Mouse (Mus musculus) retina, postnatal 1 day (tissue): ENCODE measurements around the gene Rcor2.

Experiments
- DNase-seq: peaks from one replicate; pipeline ENCODE4 v3.0.0-alpha.2; 2012

Gene Rcor2

GRCm38 (mm10) chr19:7265478-7266191 lies 1.5 kb upstream of the Rcor2 start:
- DNase-seq = peak; percentile 94

- no peak for DNase-seq
These were observed 699 bp upstream of the Rcor2 start for GRCm38 (mm10) chr19:7266421-7266831.

- DNase-seq = peak; percentile 94
These were observed 926 bp downstream of the Rcor2 start for GRCm38 (mm10) chr19:7267781-7268721.

- DNase-seq = peak; percentile 89
These were observed 1.6 kb downstream of the Rcor2 start for GRCm38 (mm10) chr19:7268722-7269090.

- peak; percentile 49 for DNase-seq
These were observed 2.3 kb downstream of the Rcor2 start for GRCm38 (mm10) chr19:7269290-7270044.

- DNase-seq = peak; percentile 44
These were observed 6.4 kb downstream of the Rcor2 start for GRCm38 (mm10) chr19:7273486-7273885.

- no peak for DNase-seq
These were observed 7.3 kb downstream of the Rcor2 start for GRCm38 (mm10) chr19:7274326-7274990.

GRCm38 (mm10) chr19:7275131-7275789 lies 8.1 kb downstream of the Rcor2 start:
- DNase-seq = no peak

- DNase-seq = peak; percentile 53
These were observed 9.0 kb downstream of the Rcor2 start for GRCm38 (mm10) chr19:7276053-7276659.

- DNase-seq = peak; percentile 52
These were observed 9.7 kb downstream of the Rcor2 start for GRCm38 (mm10) chr19:7276796-7277195.

- no peak for DNase-seq
These were observed 11.2 kb downstream of the Rcor2 start for GRCm38 (mm10) chr19:7278200-7278906.

GRCm38 (mm10) chr19:7279114-7279513 lies 12.0 kb downstream of the Rcor2 start:
- DNase-seq = peak; percentile 81

GRCm38 (mm10) chr19:7280557-7281330 lies 13.6 kb downstream of the Rcor2 start:
- DNase-seq = no peak

GRCm38 (mm10) chr19:7286563-7287315 lies 19.6 kb downstream of the Rcor2 start:
- no peak for DNase-seq

- no peak for DNase-seq
These were observed 21.2 kb downstream of the Rcor2 start for GRCm38 (mm10) chr19:7288288-7288687.

- DNase-seq = no peak
These were observed 22.6 kb downstream of the Rcor2 start for GRCm38 (mm10) chr19:7289767-7290166.

GRCm38 (mm10) chr19:7291958-7292709 lies 25.0 kb downstream of the Rcor2 start:
- DNase-seq = no peak

GRCm38 (mm10) chr19:7294098-7294876 lies 27.2 kb downstream of the Rcor2 start:
- DNase-seq = no peak
